Mouse (Mus musculus): Measurements from ENCODE around the gene Slc43a1. TPM values are rescaled to one million over a fixed set of nuclear protein-coding genes. Genes with fewer than 3 reads are reported as not detected.

Slc43a1 gene
- polyA plus RNA-seq (2015; fragmentation: Nextera tagmentation; extraction: Ambion mirVana): 0.75 and 1.2 TPM in 2 replicates

DNA sequence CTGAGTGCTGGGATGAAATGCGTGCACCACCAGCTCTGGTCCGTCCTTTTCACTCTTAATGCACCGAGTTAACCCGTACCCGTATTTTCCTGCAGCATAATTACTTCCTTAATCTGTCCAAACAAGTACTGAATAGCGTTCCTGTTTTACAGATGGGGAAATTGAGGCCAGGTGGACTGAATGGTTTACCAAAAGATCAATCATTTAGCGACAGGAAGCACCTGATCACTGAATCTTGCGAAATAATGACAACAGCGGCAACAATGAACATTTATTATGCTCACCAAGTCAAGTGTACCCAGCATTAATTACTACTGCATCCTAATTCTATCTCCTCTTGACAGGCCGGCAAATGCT lies at the start of gene Slc43a1:
Gene Slc43a1, plus strand, starts transcription at position 258 of the 357 bp plus-strand sequence.

DNA sequence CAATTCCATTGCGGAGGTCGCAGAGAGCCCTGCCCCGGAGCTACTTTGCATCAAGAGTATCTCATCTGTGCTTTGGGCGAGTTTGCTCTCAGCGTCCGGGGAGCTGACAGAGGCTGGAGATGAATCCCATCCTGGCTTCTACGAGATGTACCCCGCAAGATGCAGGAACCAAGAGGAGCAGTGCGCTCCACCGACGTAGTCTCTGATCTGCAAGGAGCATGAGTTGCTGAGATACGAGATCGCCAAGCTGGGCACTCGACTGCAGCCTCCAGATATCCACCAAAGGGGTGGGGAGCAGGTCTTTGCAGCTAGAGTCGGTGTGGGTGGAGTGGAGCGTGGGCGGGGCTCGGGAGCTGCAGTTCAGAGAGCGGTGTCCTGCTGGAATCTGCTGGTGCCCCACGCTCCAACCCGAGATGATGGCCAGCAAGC lies 40.1 kb upstream of the Slc43a1 start, which contains the start of gene Ube2l6:
Gene Ube2l6, plus strand, starts transcription at position 336 of the 429 bp plus-strand sequence.

DNA sequence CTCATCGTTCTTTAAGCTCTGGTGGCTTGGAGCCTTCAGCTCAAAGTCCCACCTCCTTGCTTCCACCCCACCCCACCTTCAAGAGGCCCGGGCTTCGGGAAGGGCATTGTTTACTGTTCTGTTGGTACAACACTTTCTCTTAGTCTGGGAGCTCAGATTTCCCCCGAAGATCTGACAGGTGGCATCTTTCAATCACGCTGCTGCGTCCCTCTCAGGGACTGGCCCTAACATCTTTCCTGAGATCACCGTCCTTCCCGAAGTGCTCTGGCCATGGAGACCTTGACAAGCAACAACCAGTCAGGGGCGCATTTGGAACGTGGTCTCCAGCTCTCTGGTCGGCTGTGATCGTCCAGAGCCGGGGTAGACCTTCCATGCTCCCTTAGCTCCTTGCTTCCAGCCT lies 16.1 kb upstream of the Slc43a1 start, which contains the start of gene Smtnl1:
Gene Smtnl1, minus strand, starts transcription at position 101 of the 400 bp plus-strand sequence.

DNA sequence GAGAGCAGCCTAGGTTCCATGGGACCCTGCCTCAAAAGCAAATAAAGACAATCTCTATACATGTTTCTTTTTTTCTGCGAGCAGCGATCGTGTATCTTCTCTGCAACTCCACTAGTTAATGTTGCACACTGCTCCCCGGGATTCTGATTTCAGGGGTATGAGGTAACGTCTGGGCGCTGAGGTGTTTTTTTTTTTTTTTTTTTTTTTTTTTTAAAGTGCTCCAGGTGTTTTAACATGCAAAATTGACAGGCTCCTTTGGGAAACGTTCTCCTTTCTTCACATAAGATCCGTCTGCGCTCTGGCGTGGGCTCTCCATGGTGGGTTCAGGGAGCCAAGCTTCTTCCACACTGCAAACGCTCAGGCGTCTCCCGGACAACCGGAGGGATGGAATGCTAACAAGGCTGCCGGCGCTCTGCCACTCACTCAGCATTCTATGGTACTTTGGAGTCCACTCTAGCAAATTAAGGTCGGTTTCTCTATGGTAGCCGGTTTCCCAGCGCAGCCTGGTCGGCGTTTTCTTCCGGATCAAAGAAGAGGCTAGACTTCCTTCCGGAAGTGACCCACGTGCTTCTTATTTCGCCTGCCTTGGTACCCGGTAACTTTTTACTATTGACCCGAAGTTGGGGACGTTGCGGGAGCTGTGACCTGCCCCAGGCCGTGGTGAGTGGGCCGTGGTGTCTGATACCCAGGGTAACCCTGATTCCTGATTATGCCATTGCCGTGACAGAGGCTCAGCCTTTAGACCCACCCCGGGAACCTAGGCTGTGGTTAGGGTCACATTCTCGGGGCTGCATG lies 12.0 kb upstream of the Slc43a1 start, which contains the start of gene Timm10:
Gene Timm10, plus strand, starts transcription at position 510 of the 795 bp plus-strand sequence.

DNA sequence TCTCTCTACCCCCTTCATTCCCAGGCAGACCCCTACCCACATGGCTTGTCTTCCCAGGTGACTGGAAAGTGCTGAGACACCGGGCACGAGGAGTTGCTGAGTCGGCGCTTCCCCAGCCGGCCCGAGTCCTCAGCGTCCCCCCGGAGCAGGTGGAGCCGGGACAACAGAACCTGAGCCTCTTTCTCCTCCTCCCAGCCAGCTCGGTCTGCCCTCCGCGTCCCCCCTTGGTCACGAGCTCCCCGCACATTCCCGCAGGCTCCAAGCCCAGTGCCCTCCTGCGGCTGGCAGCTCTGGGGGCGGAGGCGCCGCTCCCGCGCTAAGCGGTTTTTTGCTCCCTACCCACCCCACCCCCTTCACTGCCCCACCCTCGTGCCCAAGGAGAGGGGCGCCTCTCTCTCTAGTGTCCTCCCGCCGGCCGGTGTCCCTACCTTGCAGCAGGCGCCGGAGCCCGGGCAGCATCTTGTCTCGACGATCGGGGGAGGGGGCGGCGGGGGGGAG lies 47.6 kb downstream of the Slc43a1 start, which contains the start of gene Rtn4rl2:
Gene Rtn4rl2, minus strand, starts transcription at position 477 of the 498 bp plus-strand sequence.

Other genes with a start within 250 kb of the Slc43a1 start
- gene Ctnnd1, start 188.1 kb upstream of the Slc43a1 start, polyA plus RNA-seq (2015; fragmentation: Nextera tagmentation; extraction: Ambion mirVana): 12.9 and 13.6 TPM in 2 replicates
- gene Btbd18, start 179.8 kb upstream of the Slc43a1 start, polyA plus RNA-seq (2015; fragmentation: Nextera tagmentation; extraction: Ambion mirVana): 0.17 and 0.27 TPM in 2 replicates
- 194 and 200 TPM in 2 replicates for gene Selenoh, start 168.1 kb upstream of the Slc43a1 start, polyA plus RNA-seq (2015; fragmentation: Nextera tagmentation; extraction: Ambion mirVana)
- not detected in 2 replicates for gene Gm28635, start 160.8 kb upstream of the Slc43a1 start, polyA plus RNA-seq (2015; fragmentation: Nextera tagmentation; extraction: Ambion mirVana)
- gene Med19, start 160.4 kb upstream of the Slc43a1 start, polyA plus RNA-seq (2015; fragmentation: Nextera tagmentation; extraction: Ambion mirVana): 50.0 and 50.1 TPM in 2 replicates
- gene Tmx2, start 159.7 kb upstream of the Slc43a1 start, polyA plus RNA-seq (2015; fragmentation: Nextera tagmentation; extraction: Ambion mirVana): 316 and 326 TPM in 2 replicates
- 14.1 and 16.3 TPM in 2 replicates for gene Zdhhc5, start 123.7 kb upstream of the Slc43a1 start, polyA plus RNA-seq (2015; fragmentation: Nextera tagmentation; extraction: Ambion mirVana)
- 13.3 and 14.9 TPM in 2 replicates for gene Clp1, start 111.5 kb upstream of the Slc43a1 start, polyA plus RNA-seq (2015; fragmentation: Nextera tagmentation; extraction: Ambion mirVana)
- 10.1 and 12.0 TPM in 2 replicates for gene Ypel4, start 104.8 kb upstream of the Slc43a1 start, polyA plus RNA-seq (2015; fragmentation: Nextera tagmentation; extraction: Ambion mirVana)
- gene Gm19426, start 95.2 kb upstream of the Slc43a1 start, polyA plus RNA-seq (2015; fragmentation: Nextera tagmentation; extraction: Ambion mirVana): 5.2 and 5.3 TPM in 2 replicates
- gene Serping1, start 63.4 kb upstream of the Slc43a1 start, polyA plus RNA-seq (2015; fragmentation: Nextera tagmentation; extraction: Ambion mirVana): 41.5 and 57.2 TPM in 2 replicates
- 17.3 and 18.4 TPM in 2 replicates for gene Ube2l6, start 40.0 kb upstream of the Slc43a1 start, polyA plus RNA-seq (2015; fragmentation: Nextera tagmentation; extraction: Ambion mirVana)
- 0.14 TPM in 1 of 2 replicates, not detected in the other for gene Smtnl1, start 16.2 kb upstream of the Slc43a1 start, polyA plus RNA-seq (2015; fragmentation: Nextera tagmentation; extraction: Ambion mirVana)
- 98.0 and 101 TPM in 2 replicates for gene Timm10, start 11.9 kb upstream of the Slc43a1 start, polyA plus RNA-seq (2015; fragmentation: Nextera tagmentation; extraction: Ambion mirVana)
- 2.7 and 3.7 TPM in 2 replicates for gene Rtn4rl2, start 47.9 kb downstream of the Slc43a1 start, polyA plus RNA-seq (2015; fragmentation: Nextera tagmentation; extraction: Ambion mirVana)
- 4.3 and 4.5 TPM in 2 replicates for gene Slc43a3, start 97.7 kb downstream of the Slc43a1 start, polyA plus RNA-seq (2015; fragmentation: Nextera tagmentation; extraction: Ambion mirVana)
- gene Prg2, start 141.6 kb downstream of the Slc43a1 start, polyA plus RNA-seq (2015; fragmentation: Nextera tagmentation; extraction: Ambion mirVana): not detected in 2 replicates
- gene Prg3, start 149.4 kb downstream of the Slc43a1 start, polyA plus RNA-seq (2015; fragmentation: Nextera tagmentation; extraction: Ambion mirVana): not detected in 2 replicates
- gene Ssrp1, start 198.4 kb downstream of the Slc43a1 start, polyA plus RNA-seq (2015; fragmentation: Nextera tagmentation; extraction: Ambion mirVana): 104 and 116 TPM in 2 replicates
- gene P2rx3, start 198.6 kb downstream of the Slc43a1 start, polyA plus RNA-seq (2015; fragmentation: Nextera tagmentation; extraction: Ambion mirVana): 0.70 and 6.1 TPM in 2 replicates
- 11.8 and 16.7 TPM in 2 replicates for gene Tnks1bp1, start 209.2 kb downstream of the Slc43a1 start, polyA plus RNA-seq (2015; fragmentation: Nextera tagmentation; extraction: Ambion mirVana)